Mouse (Mus musculus) stomach, embryonic 14.5 days (tissue): ENCODE results near the gene AC134908.4. TPM values are rescaled to one million over a fixed set of nuclear protein-coding genes. Genes with fewer than 3 reads are reported as not detected.

Source experiments
- ATAC-seq: fragments of 200-750 bp; cut with Nextera tagmentation; 2 replicates; pipeline ENCODE4 v1.8.0; 2017; ENCODE audit warnings: low read depth, moderate TSS enrichment; ENCODE audit not compliant: insufficient number of reproducible peaks, insufficient read depth, low FRiP score
- H3K27ac ChIP-seq: fragments of 300-500 bp; sonication (generic); 2 replicates; pipeline ENCODE4 v1.5.1; 2014; ENCODE audit warnings: mild to moderate bottlenecking, low read length, moderate library complexity, mixed read lengths
- H3K27me3 ChIP-seq: fragments of 300-500 bp; sonication (generic); 2 replicates; pipeline ENCODE4 v1.6.1; 2014; ENCODE audit warnings: low read length, control low read depth, mixed read lengths; ENCODE audit not compliant: control insufficient read depth, insufficient read depth
- H3K36me3 ChIP-seq: fragments of 300-500 bp; sonication (generic); 2 replicates; pipeline ENCODE4 v1.6.1; 2014; ENCODE audit warnings: mild to moderate bottlenecking, control low read depth, low read length, moderate library complexity, mixed read lengths; ENCODE audit not compliant: control insufficient read depth, insufficient read depth
- H3K4me1 ChIP-seq: fragments of 300-500 bp; sonication (generic); 2 replicates; pipeline ENCODE4 v1.6.1; 2014; ENCODE audit warnings: low read length, control low read depth, mixed read lengths; ENCODE audit not compliant: control insufficient read depth, insufficient read depth
- H3K4me2 ChIP-seq: fragments of 300-500 bp; sonication (generic); replicated peaks from 2 replicates; pipeline ENCODE4 v1.6.1; 2014; ENCODE audit warnings: low read depth, low read length, control low read depth
- H3K4me3 ChIP-seq: fragments of 300-500 bp; sonication (generic); 2 replicates; pipeline ENCODE4 v1.5.1; 2014; ENCODE audit warnings: low read depth, low read length, control low read depth
- H3K9ac ChIP-seq: fragments of 300-500 bp; sonication (generic); replicated peaks from 2 replicates; pipeline ENCODE4 v1.6.1; 2014; ENCODE audit warnings: low read depth, mild to moderate bottlenecking, control low read depth, low read length, moderate library complexity, mixed read lengths
- H3K9me3 ChIP-seq: fragments of 300-500 bp; sonication (generic); 2 replicates; pipeline ENCODE4 v1.6.1; 2016; ENCODE audit warnings: low read depth, low read length, control low read depth; ENCODE audit not compliant: control insufficient read depth
- WGBS: fragments of 180-500 bp; shearing (Covaris S2); extraction: QIAGEN DNeasy Blood & Tissue Kit; methylation state at CpG from one replicate; pipeline ENCODE4 v1.1.7; 2014; 5-methylcytosine and 5-hydroxymethylcytosine counted together
- polyA plus RNA-seq: library from polyadenylated mRNA; unstranded; fragments of >200 nt; fragmentation: Nextera tagmentation; extraction: Ambion mirVana; gene quantifications from 2 replicates; pipeline ENCODE4 v1.2.1, GENCODE M21; 2014

Gene AC134908.4
- polyA plus RNA-seq, 1 experiment from 2014 or later = not detected

- ATAC-seq = peak; percentile 25; the same call in 1 of the 2 replicates
- under 1% methylated on average over 32 of the region's 32 CpGs for WGBS
- peaks cover 34% of the 10 kb centered on the region for H3K36me3 ChIP-seq
- H3K27me3 ChIP-seq = no peaks in the 10 kb centered on the region
- peak within 1 kb of the TSS; percentile 91 for H3K4me2 ChIP-seq
- H3K9me3 ChIP-seq = no peaks in the 10 kb centered on the region
- H3K4me1 ChIP-seq = peaks cover 35% of the 10 kb centered on the region
- H3K9ac ChIP-seq = peak within 1 kb of the TSS; percentile 60
- H3K27ac ChIP-seq = peak within 1 kb of the TSS; percentile 88
- peak within 1 kb of the TSS; percentile 59 for H3K4me3 ChIP-seq
These were observed 33.5 kb upstream of the AC134908.4 start, which contains the start of gene Jmjd8 for GRCm38 (mm10) chr17:25828712-25829557. Gene Jmjd8 (plus strand): TSS chr17:25828867.

GRCm38 (mm10) chr17:25828223-25828594 is 32.8 kb upstream of the AC134908.4 start:
- peak overlapping the region; percentile 91 for H3K4me2 ChIP-seq
- peaks cover 36% of the 10 kb centered on the region for H3K4me1 ChIP-seq
- no peak for ATAC-seq
- peak overlapping the region; percentile 88; the same call in 1 of the 2 replicates for H3K27ac ChIP-seq
- H3K36me3 ChIP-seq = peaks cover 34% of the 10 kb centered on the region
- H3K9me3 ChIP-seq = no peaks in the 10 kb centered on the region
- no peak overlapping the region for H3K9ac ChIP-seq
- peak overlapping the region; percentile 59 for H3K4me3 ChIP-seq
- 80% methylated on average over 8 of the region's 8 CpGs for WGBS
- H3K27me3 ChIP-seq = no peaks in the 10 kb centered on the region

- H3K4me1 ChIP-seq = peaks cover 36% of the 10 kb centered on the region
- H3K9ac ChIP-seq = no peak overlapping the region
- no peak overlapping the region; the same call in 1 of the 2 replicates for H3K4me3 ChIP-seq
- no peak overlapping the region for H3K27ac ChIP-seq
- H3K36me3 ChIP-seq = peaks cover 34% of the 10 kb centered on the region
- no peak overlapping the region for H3K4me2 ChIP-seq
- H3K27me3 ChIP-seq = no peaks in the 10 kb centered on the region
- ATAC-seq = no peak
- WGBS = 90% methylated on average over 20 of the region's 22 CpGs
- no peaks in the 10 kb centered on the region for H3K9me3 ChIP-seq
These were observed 32.2 kb upstream of the AC134908.4 start for GRCm38 (mm10) chr17:25827546-25828222.

- H3K4me1 ChIP-seq = peaks cover 36% of the 10 kb centered on the region
- no peak overlapping the region for H3K4me3 ChIP-seq
- H3K27ac ChIP-seq = no peak overlapping the region
- H3K9me3 ChIP-seq = no peaks in the 10 kb centered on the region
- no peaks in the 10 kb centered on the region for H3K27me3 ChIP-seq
- 94% methylated on average over 13 of the region's 13 CpGs for WGBS
- H3K36me3 ChIP-seq = peaks cover 34% of the 10 kb centered on the region
- no peak for ATAC-seq
- H3K4me2 ChIP-seq = no peak overlapping the region
- no peak overlapping the region for H3K9ac ChIP-seq
These were observed 31.6 kb upstream of the AC134908.4 start for GRCm38 (mm10) chr17:25827011-25827410.

- peaks cover 29% of the 10 kb centered on the region for H3K4me1 ChIP-seq
- H3K4me3 ChIP-seq = no peak overlapping the region
- no peaks in the 10 kb centered on the region for H3K27me3 ChIP-seq
- no peak for ATAC-seq
- no peaks in the 10 kb centered on the region for H3K9me3 ChIP-seq
- no peak overlapping the region for H3K4me2 ChIP-seq
- 95% methylated on average over 27 of the region's 27 CpGs for WGBS
- no peak overlapping the region for H3K27ac ChIP-seq
- H3K9ac ChIP-seq = no peak overlapping the region
- peaks cover 29% of the 10 kb centered on the region for H3K36me3 ChIP-seq
These were observed 30.6 kb upstream of the AC134908.4 start for GRCm38 (mm10) chr17:25825984-25826570.

- ATAC-seq = no peak
- H3K4me2 ChIP-seq = no peak overlapping the region; the same call in 1 of the 2 replicates
- H3K4me1 ChIP-seq = peaks cover 25% of the 10 kb centered on the region
These were observed 29.9 kb upstream of the AC134908.4 start for GRCm38 (mm10) chr17:25825311-25825710.

GRCm38 (mm10) chr17:25824362-25825142 is 29.1 kb upstream of the AC134908.4 start:
- H3K27ac ChIP-seq = no peak overlapping the region
- peak overlapping the region; percentile 63; the same call in 1 of the 2 replicates for H3K9ac ChIP-seq
- peaks cover 16% of the 10 kb centered on the region for H3K36me3 ChIP-seq
- H3K4me2 ChIP-seq = peak overlapping the region; percentile 87
- H3K4me3 ChIP-seq = peak overlapping the region; percentile 61
- H3K27me3 ChIP-seq = peaks cover 9% of the 10 kb centered on the region
- H3K4me1 ChIP-seq = peaks cover 19% of the 10 kb centered on the region
- 69% methylated on average over 17 of the region's 17 CpGs for whole genome bisulfite sequencing
- ATAC-seq = no peak
- H3K9me3 ChIP-seq = no peaks in the 10 kb centered on the region

More at GRCm38 (mm10) chr17:25825311-25825710, 29.9 kb upstream of the AC134908.4 start:
- H3K27ac ChIP-seq = no peak overlapping the region
- H3K4me3 ChIP-seq = no peak overlapping the region
- 87% methylated on average over 6 of the region's 6 CpGs for WGBS
- H3K9ac ChIP-seq = no peak overlapping the region
- H3K27me3 ChIP-seq = peaks cover 2% of the 10 kb centered on the region; the same call in 1 of the 2 replicates
- no peaks in the 10 kb centered on the region for H3K9me3 ChIP-seq
- peaks cover 23% of the 10 kb centered on the region for H3K36me3 ChIP-seq
